8 mouse cellular contexts compared by ENCODE assay signal in the genomic region with DNA sequence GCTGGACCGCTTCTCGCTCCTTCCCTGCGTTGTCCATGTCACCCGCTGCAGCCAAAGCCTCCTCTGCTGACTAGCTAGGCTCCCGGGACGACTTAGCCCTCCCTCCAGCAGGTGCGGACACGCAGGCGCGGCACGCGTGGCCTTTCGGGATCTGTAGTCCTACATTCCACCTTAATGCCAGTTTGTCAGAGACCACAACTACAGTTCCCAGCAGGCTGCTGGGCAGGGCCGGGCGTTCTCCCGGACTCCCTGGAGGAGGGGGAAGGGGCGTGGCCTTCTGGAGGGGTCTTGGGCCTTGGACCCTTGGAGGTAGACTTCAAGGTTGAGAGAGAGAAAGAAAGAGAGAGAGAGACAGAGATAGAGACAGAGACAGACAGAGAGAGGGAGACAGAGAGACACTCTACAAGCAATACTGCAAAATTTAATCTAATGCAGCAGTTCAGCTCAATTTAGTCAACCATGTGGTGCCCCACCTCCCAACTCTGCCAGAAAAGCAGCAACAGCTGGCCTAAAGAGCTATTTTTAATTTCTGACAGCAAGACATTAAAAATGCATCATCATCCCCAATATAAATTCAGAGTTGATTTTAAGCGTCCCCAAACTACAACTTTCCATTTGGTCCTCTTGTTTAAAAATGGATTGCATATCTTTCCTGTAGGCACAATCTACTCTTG. TPM values are rescaled to one million over a fixed set of nuclear protein-coding genes. Genes with fewer than 3 reads are reported as not detected.
DNase-seq lines count a peak whose midpoint lies in the region; ATAC-seq lines count a peak whose summit lies in the region.

A gene (minus strand): TSS at position 141 of the 674 bp plus-strand sequence.

- WGBS in hindbrain, embryonic 16.5 days = 5% methylated on average over 18 of the region's 18 CpGs

- peak within 1 kb of the TSS; percentile 90 for H3K9ac ChIP-seq in hindbrain, embryonic 16.5 days (ENCODE audit: low read depth, low read length)

- no peaks in the 10 kb centered on the region for H3K9me3 ChIP-seq in hindbrain, embryonic 16.5 days (ENCODE audit: control insufficient read depth, low read length)

- peak; percentile 98 for ATAC-seq in common myeloid progenitor, adult 5-6 weeks (replicated peaks; ENCODE audit: low read depth, poor library complexity, severe bottlenecking)
- ATAC-seq in hindbrain, embryonic 16.5 days = peak; percentile 100

- peak within 1 kb of the TSS; percentile 69 for H3K27ac ChIP-seq in hindbrain, embryonic 16.5 days (ENCODE audit: low read depth, low read length)

- H3K27me3 ChIP-seq in hindbrain, embryonic 16.5 days (replicated peaks; ENCODE audit: control insufficient read depth, insufficient read depth, low read length) = no peaks in the 10 kb centered on the region

- H3K4me1 ChIP-seq in hindbrain, embryonic 16.5 days (ENCODE audit: control insufficient read depth, insufficient read depth, low read depth, low read length) = peaks cover 12% of the 10 kb centered on the region

- H3K4me3 ChIP-seq in hindbrain, embryonic 16.5 days (ENCODE audit: low read length) = peak within 1 kb of the TSS; percentile 88

- H3K4me2 ChIP-seq in hindbrain, embryonic 16.5 days (ENCODE audit: low read length) = peak within 1 kb of the TSS; percentile 84

- DNase-seq in ZHBTc4 (ENCODE audit: low read depth, low spot score) = peak; percentile 97
- peak; percentile 96 for DNase-seq in gastrocnemius, adult 18-20 months (ENCODE audit: low spot score)
- peak; percentile 93 for DNase-seq in left cerebral cortex, adult 11 months (ENCODE audit: low spot score)
- peak; percentile 96 for DNase-seq in lung, postnatal 36 days
- DNase-seq in retina, postnatal 1 day = peak; percentile 96
- DNase-seq in thymus, postnatal 4 days = peak; percentile 83

- no peaks in the 10 kb centered on the region for H3K36me3 ChIP-seq in hindbrain, embryonic 16.5 days (ENCODE audit: control insufficient read depth, insufficient read depth, low read length)

RNA-seq across cellular contexts. Expression of the gene that starts here (rescaled TPM):
- 1.1 and 2.1 TPM in 2 replicates for total RNA-seq in common myeloid progenitor, adult 5-6 weeks (2017)
- 1 to 10 TPM; 5.9 to 6.0 TPM for total RNA-seq in gastrocnemius, adult 18-20 months (2021)
- 96.5 and 98.0 TPM in 2 replicates for polyA plus RNA-seq in hindbrain, embryonic 16.5 days (2015; fragmentation: Nextera tagmentation; extraction: Ambion mirVana)

Comparison
In these comparisons a context has a peak if more than half of its experiments do, and no peak if none do; other contexts are left out.
1. Peak in every context shown above with its lines: DNase-seq, ATAC-seq, H3K4me3 ChIP-seq and H3K27ac ChIP-seq.